Mouse (Mus musculus) liver, embryonic 14.5 days (tissue): ENCODE data around the gene Asb8. TPM values are rescaled to one million over a fixed set of nuclear protein-coding genes. Genes with fewer than 3 reads are reported as not detected.

Experiments
- ATAC-seq: fragments of 200-750 bp; cut with Nextera tagmentation; 2 replicates; pipeline ENCODE4 v1.8.0; 2017; ENCODE audit warnings: moderate number of reproducible peaks, mild to moderate bottlenecking, moderate library complexity; ENCODE audit not compliant: insufficient read depth
- DNase-seq, 3 experiments: peaks; one replicate each; pipeline ENCODE4 v3.0.0-alpha.2; 2012 to 2013; ENCODE audit warnings: low read depth in 3 of 3, low spot score in 3 of 3
- H3K27ac ChIP-seq: fragments of 300-500 bp; sonication (generic); 2 replicates; pipeline ENCODE4 v1.5.1; 2014; ENCODE audit warnings: moderate library complexity, mild to moderate bottlenecking, control low read depth, inconsistent platforms
- H3K27me3 ChIP-seq: fragments of 300-500 bp; sonication (generic); 2 replicates; pipeline ENCODE4 v1.6.1; 2014; ENCODE audit warnings: mild to moderate bottlenecking, low read length, moderate library complexity; ENCODE audit not compliant: control insufficient read depth, insufficient read depth
- H3K36me3 ChIP-seq: fragments of 300-500 bp; sonication (generic); replicated peaks from 2 replicates; pipeline ENCODE4 v1.6.1; 2014; ENCODE audit warnings: low read depth; ENCODE audit not compliant: control insufficient read depth, insufficient read depth
- H3K4me1 ChIP-seq, 2 experiments: fragments of 200-500 bp in 1 of 2; fragments of 300-500 bp in 1 of 2; sonication (generic) in 1 of 2; replicated peaks; 2 replicates each; pipeline ENCODE4 v1.6.1; 2012 to 2014; ENCODE audit warnings: antibody characterized with exemption in 1 of 2, inconsistent platforms in 1 of 2, low read length in 1 of 2; ENCODE audit not compliant: control insufficient read depth in 2 of 2, insufficient read depth in 2 of 2
- H3K4me2 ChIP-seq: fragments of 300-500 bp; sonication (generic); 2 replicates; pipeline ENCODE4 v1.6.1; 2014; ENCODE audit warnings: low read depth, mild to moderate bottlenecking, control low read depth, moderate library complexity
- H3K4me3 ChIP-seq, 2 experiments: fragments of 200-500 bp in 1 of 2; fragments of 300-500 bp in 1 of 2; sonication (generic) in 1 of 2; 2 replicates each; pipeline ENCODE4 v1.5.1; 2012 to 2014; ENCODE audit warnings: low read depth in 2 of 2, low read length in 2 of 2, mild to moderate bottlenecking in 2 of 2, control low read depth in 1 of 2, inconsistent platforms in 1 of 2, moderate library complexity in 1 of 2; ENCODE audit not compliant: insufficient read depth in 1 of 2
- H3K9ac ChIP-seq: fragments of 300-500 bp; sonication (generic); replicated peaks from 2 replicates; pipeline ENCODE4 v1.6.1; 2014; ENCODE audit warnings: mild to moderate bottlenecking, control low read depth, moderate library complexity
- H3K9me3 ChIP-seq: fragments of 300-500 bp; sonication (generic); 2 replicates; pipeline ENCODE4 v1.6.1; 2016; ENCODE audit warnings: low read length, mixed read lengths; ENCODE audit not compliant: control insufficient read depth
- CTCF ChIP-seq: IDR thresholded peaks from 2 replicates; pipeline ENCODE4 v1.5.1; 2016; ENCODE audit warnings: antibody characterized with exemption, low read depth, control low read depth
- EP300 ChIP-seq: IDR thresholded peaks from 2 replicates; pipeline ENCODE4 v1.6.1; 2016; ENCODE audit warnings: antibody characterized with exemption, low read depth
- WGBS: fragments of 180-500 bp; shearing (Covaris S2); extraction: QIAGEN DNeasy Blood & Tissue Kit; methylation state at CpG from one replicate; pipeline ENCODE4 v1.1.7; 2014; ENCODE audit not compliant: insufficient replicate concordance; 5-methylcytosine and 5-hydroxymethylcytosine counted together
- polyA plus RNA-seq, 2 experiments: library from polyadenylated mRNA; depleted of rRNA in 1 of 2; stranded (reverse) in 1 of 2; unstranded in 1 of 2; fragments of >200 nt; fragmentation: Nextera tagmentation in 1 of 2; extraction: Ambion mirVana in 1 of 2; gene quantifications; 2 replicates each; pipeline versions ENCODE4 v1.2.1 to v1.2.3; 2012 to 2014

Gene Asb8
- polyA plus RNA-seq, 2 experiments = 15.1 to 22.4 TPM

DNA sequence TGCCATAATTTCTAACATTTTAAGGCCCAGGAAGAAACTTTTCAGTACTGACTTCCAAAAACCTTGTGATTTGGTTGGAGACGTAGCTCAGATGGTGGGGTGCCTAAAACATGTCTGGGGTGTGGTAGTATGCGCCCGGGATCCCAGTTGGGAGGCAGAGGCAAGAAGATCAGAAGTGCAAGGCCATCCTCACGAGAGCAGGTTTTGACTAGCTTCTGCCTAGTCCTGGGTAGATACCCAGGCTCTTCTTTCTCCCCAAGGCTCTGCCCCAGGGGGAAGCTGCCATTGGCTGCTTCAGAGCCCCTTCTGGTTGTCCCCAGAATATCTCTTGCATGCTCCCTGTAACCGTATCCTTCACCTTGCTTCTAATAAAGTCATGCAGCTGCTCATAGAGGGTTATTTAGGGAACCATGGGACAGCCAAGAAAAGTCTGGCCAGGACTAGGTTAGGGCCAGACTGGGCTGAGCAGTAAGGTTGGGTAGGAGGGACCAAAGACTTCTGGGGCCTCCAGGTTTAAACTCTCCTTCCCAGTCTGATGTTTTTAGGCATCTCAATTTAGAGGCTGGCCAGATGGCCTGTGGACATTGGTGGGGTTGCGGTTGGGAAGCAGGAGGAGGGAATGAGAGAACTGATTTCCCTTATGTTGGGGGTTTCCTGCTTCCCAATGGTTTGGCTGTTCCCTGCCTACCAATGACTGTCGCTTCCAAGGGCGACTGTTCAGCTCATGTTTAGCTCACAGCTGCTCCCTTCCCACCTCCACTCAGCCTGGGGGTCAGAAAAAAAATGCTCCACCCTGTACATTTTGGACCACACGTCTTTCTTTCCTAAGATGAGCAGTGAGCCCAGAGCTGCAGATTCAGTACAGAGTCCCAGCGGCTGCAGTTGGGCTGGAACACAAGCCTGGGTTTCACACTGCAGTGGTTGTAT, 50.3 kb downstream of the Asb8 start:
- Histone ChIP-seq H3K9me3 (no peaks in the 10 kb centered on the region), H3K27me3 (no peaks in the 10 kb centered on the region), H3K27ac (peak overlapping the region; percentile 12), H3K4me3 (no peak overlapping the region), H3K36me3 (no peaks in the 10 kb centered on the region), H3K9ac (no peak overlapping the region), H3K4me1 (peaks cover 17 to 36% of the 10 kb centered on the region in 2 experiments), H3K4me2 (peak overlapping the region; percentile 39)
- no peak for TF ChIP-seq CTCF
- no peak for TF ChIP-seq EP300
- no peak for ATAC-seq
- WGBS = 73% methylated on average over 10 of the region's 10 CpGs
- no peak for DNase-seq

- ATAC-seq = no peak
- H3K36me3 ChIP-seq = no peaks in the 10 kb centered on the region
- 80% methylated on average over 10 of the region's 10 CpGs for WGBS
Observed at GRCm38 (mm10) chr15:98114098-98114851, 51.1 kb downstream of the Asb8 start.

GRCm38 (mm10) chr15:98111791-98112190, 53.6 kb downstream of the Asb8 start:
- H3K36me3 ChIP-seq = no peaks in the 10 kb centered on the region
- ATAC-seq (no peak), DNase-seq (no peak)
- no peaks in the 10 kb centered on the region for H3K9me3 ChIP-seq
- no peak overlapping the region for H3K4me3 ChIP-seq
- no peaks in the 10 kb centered on the region for H3K27me3 ChIP-seq
- H3K4me1 ChIP-seq = peaks cover 29 to 51% of the 10 kb centered on the region in 2 experiments
- H3K27ac ChIP-seq = no peak overlapping the region
- WGBS = 36% methylated on average over 5 of the region's 5 CpGs
- TF ChIP-seq EP300 (no peak), CTCF (no peak)
- no peak overlapping the region for H3K9ac ChIP-seq
- no peak overlapping the region for H3K4me2 ChIP-seq

More at GRCm38 (mm10) chr15:98114098-98114851, 51.1 kb downstream of the Asb8 start:
- Histone ChIP-seq H3K27ac (no peak overlapping the region), H3K4me2 (no peak overlapping the region), H3K4me3 (no peak overlapping the region), H3K27me3 (no peaks in the 10 kb centered on the region), H3K4me1 (peaks cover 17 to 40% of the 10 kb centered on the region in 2 experiments), H3K9me3 (no peaks in the 10 kb centered on the region), H3K9ac (no peak overlapping the region)
- DNase-seq = no peak
- TF ChIP-seq CTCF (no peak), EP300 (no peak)

DNA sequence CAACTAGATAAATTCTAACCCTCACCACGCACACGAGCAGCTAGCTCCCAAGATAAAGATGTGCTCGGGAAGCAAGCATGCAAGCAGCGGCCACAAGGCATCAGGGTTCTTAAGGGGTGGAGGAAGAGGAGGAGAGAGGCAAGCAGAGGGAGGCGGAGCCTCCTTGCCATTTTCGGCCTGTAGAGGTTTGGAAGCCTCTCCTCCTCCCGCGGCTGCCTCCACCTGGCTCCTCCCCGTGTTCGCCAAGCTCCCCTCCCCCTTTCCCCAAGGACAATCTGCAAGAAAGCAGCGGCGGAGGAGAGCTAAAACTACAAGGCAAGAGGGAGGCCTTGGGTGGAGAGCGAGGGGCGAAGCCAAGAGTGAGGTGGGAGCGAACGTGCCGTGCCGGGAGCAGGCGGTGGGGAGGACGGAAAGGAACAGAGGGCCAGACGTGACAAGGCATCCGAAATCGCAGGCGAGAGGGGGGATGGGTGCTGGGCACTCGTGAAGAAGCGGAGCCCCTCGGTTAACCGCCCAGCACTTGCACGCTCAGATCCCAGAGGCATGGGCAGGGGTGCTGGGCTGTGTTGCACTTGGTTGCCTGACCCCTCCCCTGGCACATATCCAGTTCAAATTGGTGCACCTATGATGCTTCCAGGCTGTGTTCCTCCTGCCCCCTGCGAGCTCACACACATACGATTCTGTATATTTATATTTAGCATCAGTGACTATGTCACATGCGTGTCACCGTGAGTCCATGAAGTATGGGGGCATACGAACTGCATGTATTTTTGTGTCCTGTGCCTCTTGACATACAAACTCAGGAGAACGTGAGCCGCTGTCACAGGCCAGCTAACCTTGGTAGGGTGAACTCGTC, 56.9 kb downstream of the Asb8 start:
- Histone ChIP-seq H3K27me3 (no peaks in the 10 kb centered on the region), H3K4me2 (peak overlapping the region; percentile 78), H3K4me1 (peaks cover 18 to 33% of the 10 kb centered on the region in 2 experiments), H3K27ac (peak overlapping the region; percentile 46), H3K9me3 (no peaks in the 10 kb centered on the region), H3K36me3 (no peaks in the 10 kb centered on the region), H3K4me3 (peak overlapping the region; percentile 57 to 81), H3K9ac (peak overlapping the region; percentile 62)
- WGBS = 3% methylated on average over 37 of the region's 37 CpGs
- DNase-seq (peak; percentile 78 to 81 (median 78)), ATAC-seq (peak; percentile 97)
- TF ChIP-seq EP300 (no peak), CTCF (no peak; the same call in 1 of the 2 replicates)
